Mouse (Mus musculus) CH12.LX (cell line): ENCODE results near the gene Ush2a. TPM values are rescaled to one million over a fixed set of nuclear protein-coding genes. Genes with fewer than 3 reads are reported as not detected.

Experiments
- DNase-seq: peaks from one replicate; pipeline ENCODE4 v3.0.0-alpha.2; 2013; ENCODE audit errors: extremely low read depth
- H3K27ac ChIP-seq: 2 replicates; pipeline ENCODE4 v1.5.1; 2012; ENCODE audit warnings: low read depth, mild to moderate bottlenecking, control low read depth, moderate library complexity; ENCODE audit not compliant: insufficient read depth
- H3K27me3 ChIP-seq: replicated peaks from 2 replicates; pipeline ENCODE3; 2012; ENCODE audit warnings: inconsistent platforms
- H3K36me3 ChIP-seq, 2 experiments: replicated peaks in 1 of 2; 2 replicates each; pipeline versions ENCODE3 to v1.6.1; 2012; ENCODE audit warnings: inconsistent platforms in 1 of 2, low read length in 1 of 2, mild to moderate bottlenecking in 1 of 2, mixed read lengths in 1 of 2, moderate library complexity in 1 of 2; ENCODE audit not compliant: control insufficient read depth in 1 of 2, insufficient read depth in 1 of 2
- H3K4me1 ChIP-seq, 2 experiments: 2 replicates each; pipeline ENCODE4 v1.6.1; 2012; ENCODE audit warnings: inconsistent platforms in 1 of 2, moderate library complexity in 1 of 2; ENCODE audit not compliant: insufficient read depth in 2 of 2, control insufficient read depth in 1 of 2
- H3K4me2 ChIP-seq: 2 replicates; pipeline ENCODE4 v1.6.1; 2012; ENCODE audit warnings: low read depth, mild to moderate bottlenecking, control low read depth; ENCODE audit not compliant: poor library complexity, insufficient read depth, severe bottlenecking
- H3K4me3 ChIP-seq, 3 experiments: fragments of 150-350 bp in 1 of 3; sonication (generic) in 1 of 3; replicated peaks in 1 of 3; 2 replicates each; pipeline versions ENCODE3 to v1.5.1; 2011 to 2012; ENCODE audit warnings: low read depth in 2 of 3, low read length in 2 of 3, mild to moderate bottlenecking in 2 of 3, moderate library complexity in 2 of 3, control low read depth in 1 of 3, improper control_type of control experiment in 1 of 3, inconsistent platforms in 1 of 3, mixed read lengths in 1 of 3; ENCODE audit not compliant: poor library complexity in 1 of 3
- H3K79me2 ChIP-seq: replicated peaks from 2 replicates; pipeline ENCODE4 v1.6.1; 2012; ENCODE audit warnings: mild to moderate bottlenecking, moderate library complexity; ENCODE audit not compliant: control insufficient read depth, poor library complexity, insufficient read depth, severe bottlenecking; ENCODE audit errors: extremely low read depth
- H3K9ac ChIP-seq: 2 replicates; pipeline ENCODE4 v1.6.1; 2012; ENCODE audit warnings: low read depth, mild to moderate bottlenecking, control low read depth, moderate library complexity; ENCODE audit not compliant: insufficient read depth
- H3K9me3 ChIP-seq: replicated peaks from 2 replicates; pipeline ENCODE3; 2012; ENCODE audit warnings: low read length, inconsistent platforms, mixed read lengths
- CHD2 ChIP-seq: IDR thresholded peaks from 2 replicates; pipeline ENCODE4 v1.6.1; 2011; ENCODE audit warnings: low read length, improper control_type of control experiment
- ELF1 ChIP-seq: IDR thresholded peaks from 2 replicates; pipeline ENCODE4 v1.6.1; 2014; ENCODE audit warnings: low read depth, mild to moderate bottlenecking, inconsistent platforms, low read length, improper control_type of control experiment
- EP300 ChIP-seq: IDR thresholded peaks from 2 replicates; pipeline ENCODE4 v1.6.1; 2011; ENCODE audit warnings: low read length, improper control_type of control experiment
- HCFC1 ChIP-seq: IDR thresholded peaks from 2 replicates; pipeline ENCODE4 v1.6.1; 2012; ENCODE audit warnings: low read depth, mild to moderate bottlenecking, inconsistent platforms, low read length, improper control_type of control experiment
- JUN ChIP-seq: IDR thresholded peaks from 2 replicates; pipeline ENCODE4 v1.6.1; 2011; ENCODE audit warnings: low read depth, mild to moderate bottlenecking, low read length, improper control_type of control experiment, moderate library complexity; ENCODE audit not compliant: insufficient read depth
- MAFK ChIP-seq: IDR thresholded peaks from 2 replicates; pipeline ENCODE4 v1.6.1; 2011; ENCODE audit warnings: low read length, improper control_type of control experiment; ENCODE audit not compliant: insufficient replicate concordance
- NELFE ChIP-seq: IDR thresholded peaks from 2 replicates; pipeline ENCODE4 v1.6.1; 2011; ENCODE audit warnings: low read depth, low read length, improper control_type of control experiment
- PAX5 ChIP-seq: IDR thresholded peaks from 2 replicates; pipeline ENCODE4 v1.6.1; 2012; ENCODE audit warnings: low read length, inconsistent platforms, mixed read lengths
- RAD21 ChIP-seq: IDR thresholded peaks from 2 replicates; pipeline ENCODE4 v1.6.1; 2011; ENCODE audit warnings: low read depth, mild to moderate bottlenecking, low read length, improper control_type of control experiment, moderate library complexity
- SIN3A ChIP-seq: IDR thresholded peaks from 2 replicates; pipeline ENCODE4 v1.6.1; 2012; ENCODE audit warnings: low read length, improper control_type of control experiment, inconsistent platforms
- TCF12 ChIP-seq: IDR thresholded peaks from 2 replicates; pipeline ENCODE4 v1.6.1; 2014; ENCODE audit warnings: low read depth, mild to moderate bottlenecking, inconsistent platforms, low read length, improper control_type of control experiment
- UBTF ChIP-seq: IDR thresholded peaks from 2 replicates; pipeline ENCODE4 v1.6.1; 2012; ENCODE audit warnings: low read depth, mild to moderate bottlenecking, inconsistent platforms, low read length, improper control_type of control experiment, moderate library complexity
- ZC3H11A ChIP-seq: IDR thresholded peaks from 2 replicates; pipeline ENCODE4 v1.6.1; 2012; ENCODE audit warnings: low read depth, mild to moderate bottlenecking, inconsistent platforms, low read length, improper control_type of control experiment
- ZKSCAN1 ChIP-seq: IDR thresholded peaks from 2 replicates; pipeline ENCODE4 v1.6.1; 2012; ENCODE audit warnings: low read depth, inconsistent platforms, low read length, improper control_type of control experiment, borderline replicate concordance
- dilution Hi-C: fragments of 300-500 bp; cut with MboI; formaldehyde crosslinking; loops from 2 replicates; pipeline ENCODE4 v1.14.3; 2020; ENCODE audit warnings: low sequenced_read_pairs; ENCODE audit not compliant: extremely low pct_unique_long_range_greater_than_20kb, extremely low pct_ligation_motif_present
- in situ Hi-C: fragments of 300-500 bp; cut with MboI; formaldehyde crosslinking; loops from 3 replicates; pipeline ENCODE4 v1.14.3; 2019; ENCODE audit warnings: low sequenced_read_pairs, low pct_ligation_motif_present, low pct_unique_long_range_greater_than_20kb, mixed read lengths
- polyA plus RNA-seq: library from polyadenylated mRNA; unstranded; fragments of >175 nt; gene quantifications from 2 replicates; pipeline ENCODE4 v1.2.1, GENCODE M21; 2012; ENCODE audit warnings: low read depth; ENCODE audit not compliant: insufficient read length
- total RNA-seq, 2 experiments: library from RNA; depleted of rRNA; stranded (reverse); fragments of 300-350 nt in 1 of 2; fragments of >200 nt in 1 of 2; gene quantifications; 2 replicates each; pipeline ENCODE4 v1.2.3; 2012 to 2014

Gene Ush2a
- total and polyA plus RNA-seq, 3 experiments: not detected

DNA sequence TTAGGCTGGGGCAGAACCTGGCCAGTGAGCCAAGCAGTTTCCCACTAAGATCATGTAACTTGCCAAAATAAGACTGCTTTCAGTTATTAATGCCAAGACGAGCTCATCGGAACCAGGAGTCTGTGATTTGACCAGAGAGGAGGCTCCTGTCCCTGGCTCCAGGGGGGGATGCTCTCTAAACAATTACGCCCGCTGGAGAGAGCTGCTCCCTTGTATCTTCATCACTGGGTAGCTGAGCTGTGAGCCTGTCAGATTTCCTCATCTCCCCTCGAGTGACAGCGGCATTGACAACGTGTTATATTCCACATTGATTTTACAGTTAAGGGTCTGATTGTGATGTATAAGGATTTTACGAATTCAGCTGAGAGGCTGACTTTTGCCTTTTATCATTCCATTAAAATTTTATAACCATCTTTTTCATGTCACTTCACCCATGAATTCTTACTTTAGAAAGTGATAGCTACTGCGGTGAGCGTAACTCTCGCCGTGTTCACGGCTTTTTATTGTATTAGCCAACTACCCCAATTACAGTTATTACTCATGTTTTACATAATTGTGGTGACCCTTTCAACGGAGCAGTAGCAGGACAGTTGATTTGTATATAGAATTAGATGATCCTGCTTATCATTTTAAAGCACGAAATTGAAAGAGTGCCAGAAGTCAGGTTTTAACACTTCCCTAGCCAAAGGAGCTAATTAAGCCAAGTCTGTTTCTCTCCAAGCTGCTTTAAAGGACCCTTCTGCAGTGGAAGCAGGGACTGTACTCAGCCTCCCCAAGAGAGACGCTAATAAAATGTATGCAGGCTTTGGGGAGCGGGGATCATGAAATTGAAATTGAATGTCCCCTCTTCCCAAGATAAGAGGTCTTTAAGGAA, 463.5 kb downstream of the Ush2a start:
- in situ Hi-C loops: no loop called here
- DNase-seq: no peak
- no peak for TF ChIP-seq ZC3H11A
- TF ChIP-seq PAX5: no peak
- no peak for TF ChIP-seq RAD21
- TF ChIP-seq NELFE: no peak
- no peak for TF ChIP-seq ZKSCAN1
- no peak for TF ChIP-seq EP300
- no peak for TF ChIP-seq SIN3A
- H3K27me3 ChIP-seq: no peaks in the 10 kb centered on the region
- H3K79me2 ChIP-seq: no peaks in the 10 kb centered on the region
- no peaks in the 10 kb centered on the region for H3K36me3 ChIP-seq
- H3K9me3 ChIP-seq: peaks cover 66% of the 10 kb centered on the region
- no peak overlapping the region for H3K4me2 ChIP-seq
- H3K4me3 ChIP-seq: no peak overlapping the region
- no peak overlapping the region for H3K27ac ChIP-seq
- dilution Hi-C loops: no loop called here
- H3K4me1 ChIP-seq: no peaks in the 10 kb centered on the region
- no peak overlapping the region for H3K9ac ChIP-seq

DNA sequence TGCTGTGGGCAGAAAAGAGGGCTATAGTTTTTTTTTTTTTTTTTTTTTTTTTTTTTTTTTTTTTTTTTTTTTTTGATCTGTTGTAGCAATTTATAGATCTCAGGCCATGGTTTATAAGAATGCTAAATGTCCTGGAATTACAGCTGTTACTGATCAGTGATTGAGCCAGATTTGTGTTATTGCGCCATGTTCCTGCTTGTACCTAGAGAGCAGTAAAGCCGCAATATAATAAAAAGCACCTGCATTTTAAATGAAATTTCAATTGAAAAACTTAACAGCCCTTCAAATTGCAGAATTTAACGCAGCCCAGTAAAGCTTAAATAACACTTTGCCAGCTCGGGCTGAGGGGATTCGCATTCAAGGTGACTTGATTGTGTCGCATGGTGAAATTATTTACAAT, 465.1 kb downstream of the Ush2a start:
- in situ Hi-C loops: no loop called here
- TF ChIP-seq UBTF (no peak), PAX5 (no peak), CHD2 (no peak), ELF1 (no peak), MAFK (no peak), JUN (no peak), TCF12 (no peak), HCFC1 (no peak)

More for the DNA sequence above, 465.1 kb downstream of the Ush2a start:
- Histone ChIP-seq H3K36me3 (no peaks in the 10 kb centered on the region), H3K27me3 (no peaks in the 10 kb centered on the region), H3K4me2 (no peak overlapping the region), H3K4me3 (no peak overlapping the region), H3K4me1 (no peaks in the 10 kb centered on the region), H3K27ac (no peak overlapping the region), H3K9me3 (peaks cover 57% of the 10 kb centered on the region), H3K79me2 (no peaks in the 10 kb centered on the region), H3K9ac (no peak overlapping the region)
- no peak for DNase-seq
- dilution Hi-C loops: no loop called here
